Mouse (Mus musculus) MEL (cell line): ENCODE measurements at regions not wholly inside any gene's neighbourhood (a gene's known extent, or its start where the extent isn't known, plus 50 kb on each side); places are given as distances from the start of the nearest gene placed in this dataset.

Experiments used
- DNase-seq: peaks from one replicate; pipeline ENCODE4 v3.0.0; 2011; ENCODE audit warnings: low read depth, low spot score
- H3K27ac ChIP-seq: 2 replicates; pipeline ENCODE4 v1.5.1; 2012; ENCODE audit warnings: low read depth, mild to moderate bottlenecking, control low read depth, low read length, moderate library complexity; ENCODE audit not compliant: control insufficient read depth
- H3K27me3 ChIP-seq, 2 experiments: fragments of 150-350 bp in 1 of 2; sonication (generic) in 1 of 2; 2 replicates each; pipeline ENCODE4 v1.6.1; 2012; ENCODE audit warnings: low read length in 2 of 2, mild to moderate bottlenecking in 2 of 2, improper control_type of control experiment in 1 of 2, moderate library complexity in 1 of 2; ENCODE audit not compliant: insufficient read depth in 2 of 2, control insufficient read depth in 1 of 2
- H3K36me3 ChIP-seq, 2 experiments: 2 replicates each; pipeline ENCODE4 v1.6.1; 2012 to 2014; ENCODE audit warnings: low read length in 2 of 2, improper control_type of control experiment in 1 of 2, inconsistent platforms in 1 of 2, mild to moderate bottlenecking in 1 of 2; ENCODE audit not compliant: insufficient read depth in 2 of 2, control insufficient read depth in 1 of 2
- H3K4me1 ChIP-seq, 2 experiments: fragments of 150-350 bp in 1 of 2; sonication (generic) in 1 of 2; 2 replicates each; pipeline ENCODE4 v1.6.1; 2012; ENCODE audit warnings: low read length in 2 of 2, improper control_type of control experiment in 1 of 2, mild to moderate bottlenecking in 1 of 2; ENCODE audit not compliant: insufficient read depth in 2 of 2, control insufficient read depth in 1 of 2
- H3K4me3 ChIP-seq, 2 experiments: fragments of 150-350 bp in 1 of 2; sonication (generic) in 1 of 2; 2 replicates each; pipeline ENCODE4 v1.5.1; 2012; ENCODE audit warnings: low read depth in 2 of 2, low read length in 2 of 2, mild to moderate bottlenecking in 2 of 2, moderate library complexity in 2 of 2, control low read depth in 1 of 2, improper control_type of control experiment in 1 of 2; ENCODE audit not compliant: control insufficient read depth in 1 of 2, insufficient read depth in 1 of 2
- H3K79me2 ChIP-seq: 2 replicates; pipeline ENCODE4 v1.6.1; 2012; ENCODE audit warnings: mild to moderate bottlenecking, low read length, moderate library complexity; ENCODE audit not compliant: control insufficient read depth, poor library complexity, insufficient read depth
- H3K9ac ChIP-seq: 2 replicates; pipeline ENCODE4 v1.6.1; 2012; ENCODE audit warnings: low read depth, mild to moderate bottlenecking, control low read depth, low read length, moderate library complexity; ENCODE audit not compliant: control insufficient read depth, poor library complexity, severe bottlenecking
- H3K9me3 ChIP-seq: fragments of 150-350 bp; sonication (generic); replicated peaks from 2 replicates; pipeline ENCODE4 v1.6.1; 2012; ENCODE audit warnings: mild to moderate bottlenecking, low read length, improper control_type of control experiment, moderate library complexity; ENCODE audit not compliant: insufficient read depth
- CTCF ChIP-seq, 3 experiments: IDR thresholded peaks in 2 of 3; conservative IDR thresholded peaks in 1 of 3; 2 replicates each; pipeline ENCODE4 v1.5.1; 2011 to 2012; ENCODE audit warnings: low read length in 3 of 3, low read depth in 2 of 3, mild to moderate bottlenecking in 2 of 3, improper control_type of control experiment in 1 of 3, inconsistent platforms in 1 of 3, mixed read lengths in 1 of 3, moderate library complexity in 1 of 3; ENCODE audit not compliant: control insufficient read depth in 1 of 3, insufficient read depth in 1 of 3, poor library complexity in 1 of 3, severe bottlenecking in 1 of 3
- E2F4 ChIP-seq: IDR thresholded peaks from 2 replicates; pipeline ENCODE4 v1.6.1; 2011; ENCODE audit warnings: low read depth, low read length, improper control_type of control experiment, borderline replicate concordance
- EP300 ChIP-seq, 2 experiments: IDR thresholded peaks; 2 replicates each; pipeline ENCODE4 v1.6.1; 2011; ENCODE audit warnings: improper control_type of control experiment in 2 of 2, low read length in 2 of 2, low read depth in 1 of 2, mild to moderate bottlenecking in 1 of 2
- ETS1 ChIP-seq: IDR thresholded peaks from 2 replicates; pipeline ENCODE4 v1.6.1; 2012; ENCODE audit warnings: low read depth, mild to moderate bottlenecking, inconsistent platforms, low read length, improper control_type of control experiment, moderate library complexity
- GABPA ChIP-seq: IDR thresholded peaks from 2 replicates; pipeline ENCODE4 v1.6.1; 2012; ENCODE audit warnings: low read depth, mild to moderate bottlenecking, inconsistent platforms, low read length, improper control_type of control experiment, moderate library complexity
- JUND ChIP-seq: IDR thresholded peaks from 2 replicates; pipeline ENCODE4 v1.6.1; 2011; ENCODE audit warnings: low read depth, mild to moderate bottlenecking, improper control_type of control experiment, low read length
- MAFK ChIP-seq: IDR thresholded peaks from 2 replicates; pipeline ENCODE4 v1.6.1; 2011; ENCODE audit warnings: low read depth, mild to moderate bottlenecking, low read length, improper control_type of control experiment, borderline replicate concordance
- MAX ChIP-seq: IDR thresholded peaks from 2 replicates; pipeline ENCODE4 v1.6.1; 2011; ENCODE audit warnings: low read length, improper control_type of control experiment
- MXI1 ChIP-seq: IDR thresholded peaks from 2 replicates; pipeline ENCODE4 v1.6.1; 2011; ENCODE audit warnings: mild to moderate bottlenecking, low read depth, low read length, improper control_type of control experiment
- MYB ChIP-seq: IDR thresholded peaks from 2 replicates; pipeline ENCODE4 v1.6.1; 2011; ENCODE audit warnings: mild to moderate bottlenecking, low read depth, low read length, improper control_type of control experiment
- MYC ChIP-seq: IDR thresholded peaks from 2 replicates; pipeline ENCODE4 v1.6.1; 2011; ENCODE audit warnings: low read depth, mild to moderate bottlenecking, low read length, improper control_type of control experiment, moderate library complexity
- RAD21 ChIP-seq: IDR thresholded peaks from 2 replicates; pipeline ENCODE4 v1.6.1; 2011; ENCODE audit warnings: mild to moderate bottlenecking, low read depth, low read length, improper control_type of control experiment
- RCOR1 ChIP-seq: IDR thresholded peaks from 2 replicates; pipeline ENCODE4 v1.6.1; 2012; ENCODE audit warnings: low read depth, mild to moderate bottlenecking, inconsistent platforms, low read length, improper control_type of control experiment
- TAL1 ChIP-seq: IDR thresholded peaks from 2 replicates; pipeline ENCODE4 v1.6.1; 2012; ENCODE audit warnings: mild to moderate bottlenecking, inconsistent platforms, low read length, moderate library complexity, mixed read lengths
- TCF12 ChIP-seq: IDR thresholded peaks from 2 replicates; pipeline ENCODE4 v1.6.1; 2014; ENCODE audit warnings: low read depth, mild to moderate bottlenecking, inconsistent platforms, low read length, improper control_type of control experiment, moderate library complexity
- UBTF ChIP-seq: IDR thresholded peaks from 2 replicates; pipeline ENCODE4 v1.6.1; 2012; ENCODE audit warnings: low read depth, mild to moderate bottlenecking, inconsistent platforms, low read length, improper control_type of control experiment, moderate library complexity, borderline replicate concordance; ENCODE audit not compliant: insufficient read depth
- USF2 ChIP-seq, 2 experiments: IDR thresholded peaks; 2 replicates each; pipeline ENCODE4 v1.6.1; 2011 to 2012; ENCODE audit warnings: improper control_type of control experiment in 2 of 2, low read length in 2 of 2, borderline replicate concordance in 1 of 2, inconsistent platforms in 1 of 2, low read depth in 1 of 2, mild to moderate bottlenecking in 1 of 2; ENCODE audit not compliant: insufficient read depth in 1 of 2
- ZC3H11A ChIP-seq: IDR thresholded peaks from 2 replicates; pipeline ENCODE4 v1.6.1; 2012; ENCODE audit warnings: low read depth, mild to moderate bottlenecking, inconsistent platforms, low read length, improper control_type of control experiment

DNA sequence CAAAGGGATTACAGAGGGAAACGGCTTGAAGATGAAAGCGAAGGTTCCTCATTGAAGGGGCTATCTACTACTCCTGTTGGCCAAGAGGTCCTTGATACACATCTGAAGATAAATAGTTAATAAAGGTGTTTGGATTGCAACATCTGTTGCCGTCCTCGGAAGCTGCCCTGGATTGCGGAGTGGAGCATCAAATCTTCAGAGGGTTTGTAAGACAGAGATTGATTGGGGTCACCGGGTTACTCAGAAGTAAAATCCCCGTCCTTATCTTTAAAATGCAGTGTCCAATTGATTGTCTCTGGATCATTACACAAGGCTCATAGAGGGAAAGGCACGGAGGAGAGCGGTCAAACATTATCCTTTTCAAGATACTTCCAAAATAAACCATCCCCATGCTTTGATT, 212.4 kb upstream of the Hes1 start:
- no peak overlapping the region for H3K9ac ChIP-seq
- no peaks in the 10 kb centered on the region for H3K79me2 ChIP-seq
- H3K9me3 ChIP-seq, result no peaks in the 10 kb centered on the region
- DNase-seq, result no peak
- H3K36me3 ChIP-seq, result peaks cover 0 to 25% of the 10 kb centered on the region in 2 experiments; a peak in 2 of 4 replicates
- no peaks in the 10 kb centered on the region; a peak in 1 of 4 replicates for H3K27me3 ChIP-seq
- H3K4me3 ChIP-seq, result no peak overlapping the region
- H3K27ac ChIP-seq, result no peak overlapping the region
- H3K4me1 ChIP-seq, result peaks cover 14 to 24% of the 10 kb centered on the region in 2 experiments
- TF ChIP-seq MAFK (no peak), E2F4 (no peak), UBTF (no peak), MYC (no peak), RCOR1 (no peak), TAL1 (no peak), MAX (no peak), ETS1 (no peak), MYB (no peak), USF2 (IDR thresholded peaks at IDR 0.05; ENCODE audit: borderline replicate concordance in 1 of 2, insufficient read depth in 1 of 2, low read depth in 1 of 2, low read length in 2 of 2) (no peak), TCF12 (no peak), JUND (no peak), ZC3H11A (no peak), MXI1 (no peak)
- TF ChIP-seq, all 39 proteins: peak for 0

- no peak overlapping the region for H3K27ac ChIP-seq
- no peaks in the 10 kb centered on the region for H3K79me2 ChIP-seq
- TF ChIP-seq EP300 (IDR thresholded peaks at IDR 0.05; ENCODE audit: low read depth in 1 of 2, low read length in 2 of 2) (no peak), CTCF (IDR thresholded peaks at IDR 0.05 in 2 of 3, conservative IDR thresholded peaks at IDR 0.05 in 1 of 3; ENCODE audit: control insufficient read depth in 1 of 3, insufficient read depth in 1 of 3, low read depth in 2 of 3, low read length in 3 of 3, poor library complexity in 1 of 3, severe bottlenecking in 1 of 3) (no peak), RAD21 (no peak), GABPA (no peak), UBTF (no peak)
- TF ChIP-seq, all 39 proteins: peak for 0
- no peaks in the 10 kb centered on the region for H3K4me1 ChIP-seq
- no peak overlapping the region for H3K4me3 ChIP-seq
- no peak for DNase-seq
- H3K9ac ChIP-seq, result no peak overlapping the region
- no peaks in the 10 kb centered on the region for H3K36me3 ChIP-seq
- peaks cover 2 to 5% of the 10 kb centered on the region in 2 experiments; a peak in 2 of 4 replicates for H3K27me3 ChIP-seq
- no peaks in the 10 kb centered on the region for H3K9me3 ChIP-seq
Observed at GRCm38 (mm10) chr16:29854805-29855565, 209.2 kb upstream of the Hes1 start.
